Mouse (Mus musculus) granulocyte monocyte progenitor cell, adult 5-6 weeks (primary cell): ENCODE results near the gene Ppp2ca. TPM values are rescaled to one million over a fixed set of nuclear protein-coding genes. Genes with fewer than 3 reads are reported as not detected.
A peak's percentile ranks its signal among the peaks of the same experiment; 100 is the strongest.
"Not testable (repeated sequence)": the region's sequence is repeated elsewhere in the genome, so short reads cannot be mapped to it uniquely, and the experiment has no call there.

ENCODE experiments used
- ATAC-seq: replicated peaks from 2 replicates; pipeline ENCODE4 v1.8.0; 2016; ENCODE audit warnings: mild to moderate bottlenecking, moderate TSS enrichment, inconsistent platforms; ENCODE audit not compliant: poor library complexity, severe bottlenecking
- total RNA-seq, 2 experiments: library from RNA; stranded (forward) in 1 of 2; stranded (reverse) in 1 of 2; fragments of 200-712, 200-1000 nt in 1 of 2; fragments of >200 nt in 1 of 2; fragmentation: Nextera tagmentation in 1 of 2; gene quantifications; 2 replicates each; pipeline ENCODE4 v1.2.3; 2014 to 2017

Ppp2ca gene
- total RNA-seq, 2 experiments from 2014 or later: 63.9 to 96.3 TPM

GRCm38 (mm10) chr11:52091261-52091660 is 7.2 kb upstream of the Ppp2ca start:
- no peak for ATAC-seq

DNA sequence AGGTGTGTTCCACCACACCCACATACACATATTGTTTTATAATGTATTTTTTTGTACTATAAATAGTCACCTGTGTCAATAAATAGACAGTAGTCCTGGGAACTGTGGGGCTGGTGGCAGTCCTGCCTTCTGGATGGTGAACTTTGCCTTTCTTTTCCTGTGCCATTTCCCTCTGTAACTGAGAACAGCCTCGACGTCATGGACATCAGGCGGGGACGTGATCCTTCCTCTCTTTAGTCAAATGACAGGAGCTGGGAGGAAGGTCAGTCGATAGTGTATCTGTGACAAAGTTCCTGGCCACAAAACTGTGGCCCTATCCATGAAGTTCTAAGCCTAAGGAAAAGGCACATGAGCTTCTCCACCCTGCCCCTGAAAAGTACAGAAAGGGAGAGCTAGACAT is 3.9 kb upstream of the Ppp2ca start:
- ATAC-seq: no peak

DNA sequence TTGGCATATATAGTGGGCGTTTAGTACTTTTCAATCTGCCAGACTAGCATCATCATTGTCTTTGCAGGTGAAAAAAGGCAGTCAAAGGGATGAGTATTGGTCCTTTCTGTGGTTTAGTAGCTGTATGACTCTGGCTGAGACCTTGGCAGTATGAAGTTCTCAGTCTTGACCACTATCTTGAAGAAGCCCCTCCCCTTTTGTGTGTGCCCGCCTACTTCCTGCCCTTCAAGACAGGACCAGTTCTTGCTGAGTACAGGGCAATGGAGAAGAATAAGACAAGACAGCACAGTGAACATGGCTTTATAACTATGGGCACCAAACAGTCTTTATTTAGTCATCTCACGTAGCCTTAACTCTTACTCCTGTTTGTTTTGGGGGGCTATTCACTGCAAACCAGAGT is 1.5 kb upstream of the Ppp2ca start:
- ATAC-seq: peak; percentile 28

- ATAC-seq: no peak
These were observed 885 bp upstream of the Ppp2ca start for GRCm38 (mm10) chr11:52097596-52097995.

- peak; percentile 44 for ATAC-seq
These were observed 715 bp downstream of the Ppp2ca start for GRCm38 (mm10) chr11:52099031-52099761.

DNA sequence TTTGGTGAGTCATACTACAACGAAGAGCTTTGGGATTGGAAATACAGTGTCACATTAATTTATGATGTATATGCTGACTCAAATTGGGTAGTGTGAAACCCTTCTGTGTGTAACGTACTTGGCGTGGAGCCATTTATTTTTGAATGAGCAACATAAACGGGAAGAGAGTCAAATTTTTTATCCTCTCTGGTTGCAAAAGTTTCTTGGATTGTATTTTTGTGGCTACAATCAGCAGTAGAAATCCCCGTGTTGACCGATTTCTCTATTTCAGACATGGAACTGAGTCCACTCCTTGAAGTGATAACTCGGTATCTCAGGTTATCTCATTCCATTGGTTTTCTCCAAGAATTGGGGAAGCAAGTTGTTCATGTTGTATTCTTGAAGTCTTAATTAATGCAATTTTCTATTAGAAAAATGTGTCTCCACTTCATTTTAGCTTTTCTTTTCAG is 1.3 kb downstream of the Ppp2ca start:
- 0 out of 2 replicates have a peak, but pooled peaks have one; percentile 16 for ATAC-seq

DNA sequence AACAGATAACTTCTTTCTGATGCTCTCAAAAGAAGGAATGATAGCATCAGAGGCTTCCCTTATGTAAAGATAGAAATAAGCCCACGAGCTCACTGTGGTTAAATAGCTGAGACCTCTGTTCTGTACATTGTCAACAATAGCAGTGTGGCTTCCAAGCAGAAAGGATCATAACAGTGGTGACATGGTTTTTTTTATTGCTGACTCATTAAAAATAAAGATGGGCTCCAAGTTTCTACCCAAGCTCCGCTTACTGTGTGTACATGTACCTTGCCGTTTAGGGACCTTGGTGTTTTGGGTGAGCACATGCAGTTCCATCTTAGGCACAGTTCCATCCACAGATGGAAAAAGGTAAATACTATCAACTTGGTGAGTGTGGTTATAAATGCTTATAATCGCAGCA is 4.5 kb downstream of the Ppp2ca start:
- ATAC-seq: no peak

- no peak for ATAC-seq
These were observed 7.0 kb downstream of the Ppp2ca start for GRCm38 (mm10) chr11:52105503-52105902.

DNA sequence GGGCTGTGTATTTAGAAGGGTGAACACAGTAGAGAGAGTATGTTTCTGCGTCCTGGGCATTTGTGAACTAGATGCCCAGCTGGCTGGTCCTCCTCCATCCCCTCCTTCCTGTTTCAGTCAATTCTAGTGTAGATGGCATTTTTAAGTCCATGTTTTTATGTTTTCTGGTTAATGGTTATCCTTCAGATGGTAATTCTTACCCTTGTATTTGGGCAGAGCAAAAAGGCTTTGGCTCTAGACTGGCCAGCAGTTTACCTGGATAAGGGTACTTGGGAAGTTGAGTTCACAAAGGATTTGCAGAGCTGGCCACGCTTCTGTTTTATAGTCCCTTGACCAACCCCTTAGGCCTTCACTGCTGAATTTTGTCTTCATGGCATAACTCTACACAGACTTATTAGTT is 7.6 kb downstream of the Ppp2ca start:
- ATAC-seq: no peak

GRCm38 (mm10) chr11:52106438-52106837 is 8.0 kb downstream of the Ppp2ca start:
- ATAC-seq: no peak

DNA sequence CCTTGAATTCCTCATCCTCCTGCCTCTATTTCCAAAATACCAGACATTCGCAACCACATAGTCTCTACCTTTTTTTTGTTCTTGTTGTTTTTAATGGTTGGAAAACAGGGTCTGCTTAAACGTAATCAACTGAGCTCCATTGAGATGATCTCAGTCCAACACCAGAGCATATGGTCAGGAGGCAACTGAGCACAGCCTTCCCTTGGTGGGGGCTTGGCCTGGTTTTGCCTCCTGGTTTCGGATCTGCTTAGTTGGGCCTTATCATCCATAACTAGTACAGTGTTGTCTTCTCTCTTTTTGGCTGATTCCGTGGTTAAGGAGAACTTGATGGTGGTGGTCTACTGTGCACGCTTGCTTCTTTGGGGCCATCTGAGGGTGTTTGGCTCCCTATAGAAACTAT is 10.3 kb downstream of the Ppp2ca start:
- ATAC-seq: no peak

GRCm38 (mm10) chr11:52109421-52109820 is 10.9 kb downstream of the Ppp2ca start:
- ATAC-seq: peak; percentile 9; the same call in 1 of the 2 replicates

DNA sequence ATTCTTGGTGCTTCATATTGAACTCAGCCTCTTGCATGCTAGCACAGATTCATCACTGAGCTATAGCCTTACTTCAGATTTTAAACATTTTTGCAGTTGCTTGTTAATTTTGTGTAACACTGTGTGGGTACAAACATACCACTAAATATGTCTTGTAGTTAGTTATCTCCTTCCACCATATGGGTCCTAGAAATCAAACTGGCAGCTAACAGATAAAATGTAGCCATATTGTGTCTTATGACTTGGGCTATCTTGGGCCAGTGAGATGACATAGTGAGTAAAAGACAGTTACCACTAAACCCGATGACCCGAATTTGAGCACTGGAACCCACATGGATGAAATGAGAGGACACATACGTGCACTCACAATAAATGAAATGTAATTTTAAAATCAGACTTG is 17.0 kb downstream of the Ppp2ca start:
- no peak for ATAC-seq

- ATAC-seq: not testable (repeated sequence)
These were observed 17.6 kb downstream of the Ppp2ca start for GRCm38 (mm10) chr11:52116117-52116516.

DNA sequence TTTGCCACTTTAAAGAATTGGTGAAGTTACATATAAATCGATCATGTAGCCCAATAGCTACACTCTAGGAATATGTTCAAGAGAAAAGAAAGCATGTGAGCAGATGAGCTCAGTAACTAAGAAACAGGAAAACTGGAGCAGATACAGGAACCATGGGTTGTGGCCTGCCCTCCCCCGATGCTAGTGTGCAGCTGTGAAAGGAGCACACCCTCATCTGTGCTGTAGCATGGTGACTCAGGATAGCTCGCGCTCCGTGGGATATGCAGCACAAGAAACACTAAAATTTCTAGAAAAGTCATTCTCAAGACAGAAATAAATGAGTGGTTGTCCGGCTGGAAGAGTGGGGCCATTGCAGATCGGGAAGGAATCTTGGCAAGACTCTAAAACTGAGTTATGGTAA is 18.7 kb downstream of the Ppp2ca start:
- no peak for ATAC-seq

- ATAC-seq: not testable (repeated sequence)
These were observed 21.9 kb downstream of the Ppp2ca start for GRCm38 (mm10) chr11:52120415-52120814.

- ATAC-seq: no peak
These were observed 23.6 kb downstream of the Ppp2ca start for GRCm38 (mm10) chr11:52122045-52122444.

DNA sequence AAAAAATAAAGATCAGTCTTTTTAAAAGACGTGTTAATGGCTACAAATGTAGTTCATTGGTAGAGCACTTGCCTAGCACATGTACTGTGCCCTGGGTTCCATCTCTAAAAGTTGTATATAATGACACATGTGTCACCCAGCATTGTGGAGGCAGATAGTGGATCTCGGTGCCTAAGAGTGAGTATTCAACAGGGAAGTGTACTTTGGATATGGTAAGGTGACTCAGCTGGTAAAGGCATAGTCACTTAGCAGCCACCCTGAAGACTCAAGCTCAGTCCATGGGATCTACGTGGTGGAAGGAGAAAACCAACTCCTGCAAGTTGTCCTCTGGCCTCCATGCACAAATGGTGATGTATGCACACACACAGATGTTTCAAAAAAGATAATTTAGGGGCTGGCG is 26.0 kb downstream of the Ppp2ca start:
- ATAC-seq: no peak

DNA sequence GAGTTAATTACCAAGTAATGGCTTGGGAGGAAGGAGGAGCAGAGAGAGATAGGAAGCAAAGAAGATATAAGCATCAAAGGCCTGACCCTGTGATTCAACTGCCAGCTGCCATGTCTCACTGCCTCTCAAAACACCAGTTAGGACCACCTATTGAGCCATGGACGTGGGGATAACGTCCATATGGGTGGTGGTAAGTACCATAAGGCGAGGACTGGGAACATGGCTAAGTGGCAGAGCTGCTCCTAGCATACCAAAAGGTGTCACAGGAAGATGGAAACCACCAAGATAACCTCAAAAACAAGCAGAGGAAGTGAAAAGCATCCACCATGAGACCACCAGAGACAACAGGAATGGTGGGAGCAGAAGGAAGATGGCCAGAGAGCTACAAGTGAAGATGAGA is 28.7 kb downstream of the Ppp2ca start:
- no peak for ATAC-seq

DNA sequence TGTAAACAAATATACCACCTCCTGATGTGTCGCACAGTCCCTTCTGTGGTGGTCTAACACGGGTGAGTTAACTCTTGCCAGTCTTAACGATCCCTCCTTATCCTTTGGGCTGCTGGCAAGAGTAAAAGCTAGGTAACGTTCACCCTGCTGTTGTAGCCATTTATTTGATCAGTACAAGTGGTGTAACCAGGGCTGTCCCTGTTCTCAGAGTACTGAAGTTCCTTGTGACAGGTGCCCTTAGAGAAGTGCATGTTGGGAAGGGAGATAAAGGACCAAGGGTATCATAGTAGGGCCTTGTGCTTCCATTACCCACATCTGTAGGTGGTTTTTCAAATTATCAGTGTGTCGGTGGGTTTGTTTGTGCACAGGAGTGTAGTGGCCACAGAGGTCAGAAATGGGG is 29.3 kb downstream of the Ppp2ca start:
- ATAC-seq: no peak

GRCm38 (mm10) chr11:52128316-52129061 is 30.0 kb downstream of the Ppp2ca start:
- ATAC-seq: no peak

GRCm38 (mm10) chr11:52129171-52129570 is 30.7 kb downstream of the Ppp2ca start:
- 0 out of 2 replicates have a peak, but pooled peaks have one; percentile 29 for ATAC-seq
